Mouse (Mus musculus): ENCODE results near the gene Abca13.

The Abca13 gene

GRCm38 (mm10) chr11:9684952-9685351 lies 493.2 kb downstream of the Abca13 start:
- DNase-seq (ENCODE audit: low spot score in 2 of 2): no peak

GRCm38 (mm10) chr11:9705190-9705589 lies 513.4 kb downstream of the Abca13 start:
- no peak for DNase-seq (ENCODE audit: low spot score in 2 of 2)

GRCm38 (mm10) chr11:9727810-9728490 lies 536.2 kb downstream of the Abca13 start:
- no peak for DNase-seq (ENCODE audit: low spot score in 2 of 2)

DNA sequence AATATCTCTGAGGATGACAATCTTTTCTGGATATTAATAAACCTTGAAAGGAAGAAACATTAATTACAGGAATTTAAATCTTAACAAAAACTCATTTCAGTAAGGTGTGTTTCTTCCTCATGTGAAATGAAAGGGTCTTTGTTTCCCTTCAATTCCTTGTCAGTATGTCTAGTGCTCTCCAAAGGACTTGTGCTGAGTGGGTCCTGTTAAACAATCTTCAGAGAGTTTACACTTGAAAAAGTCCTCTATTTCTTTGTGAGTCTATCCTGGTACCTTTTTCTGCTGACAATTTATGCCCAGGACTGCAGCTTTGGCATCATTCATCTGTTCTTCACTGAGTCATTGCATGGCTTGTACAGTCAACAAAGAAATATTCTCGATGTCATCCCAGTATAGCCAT lies 539.6 kb downstream of the Abca13 start:
- DNase-seq (ENCODE audit: low spot score in 2 of 2): no peak
